Mouse (Mus musculus): ENCODE measurements around the gene Mgst3. TPM values are rescaled to one million over a fixed set of nuclear protein-coding genes. Genes with fewer than 3 reads are reported as not detected.
A peak's percentile ranks its signal among the peaks of the same experiment; 100 is the strongest.

Mgst3 gene
- polyA plus RNA-seq, 1 experiment from 2014 or later: 20.3 TPM

DNA sequence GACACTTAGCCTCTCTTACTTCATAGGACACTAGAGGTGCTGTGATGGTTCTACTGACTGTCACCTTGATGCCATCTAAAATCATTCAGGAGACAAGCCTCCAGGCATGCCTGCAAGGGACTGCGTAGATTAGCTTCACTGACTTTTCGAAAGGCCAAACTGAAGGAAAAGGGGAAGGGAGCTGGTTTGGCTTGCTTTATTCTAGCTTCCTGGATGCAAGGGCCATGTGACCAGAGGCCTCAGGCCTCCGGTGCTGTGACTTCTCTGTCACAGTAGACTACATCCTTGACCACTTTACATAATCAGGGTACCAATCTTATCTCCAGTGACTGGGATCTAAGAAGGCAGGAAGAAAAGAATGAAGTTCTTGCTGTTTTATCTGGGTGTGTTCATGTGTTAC, 57.2 kb downstream of the Mgst3 start:
- H3K27ac ChIP-seq: peak overlapping the region; percentile 90
- H3K79me2 ChIP-seq (ENCODE audit: inconsistent target): no peaks in the 10 kb centered on the region
- H3K4me3 ChIP-seq (ENCODE audit: inconsistent target): no peak overlapping the region
- 18% methylated on average over 3 of the region's 3 CpGs for WGBS (ENCODE audit: missing documents)
- H3K36me3 ChIP-seq (ENCODE audit: inconsistent target): no peaks in the 10 kb centered on the region

GRCm38 (mm10) chr1:167331106-167331505, 62.5 kb downstream of the Mgst3 start:
- WGBS (ENCODE audit: missing documents): 26% methylated on average over 8 of the region's 8 CpGs
- peaks cover 20% of the 10 kb centered on the region; the same call in 1 of the 2 replicates for H3K36me3 ChIP-seq (ENCODE audit: inconsistent target)
- no peaks in the 10 kb centered on the region for H3K79me2 ChIP-seq (ENCODE audit: inconsistent target)
- peak overlapping the region; percentile 89 for H3K27ac ChIP-seq
- H3K4me3 ChIP-seq (ENCODE audit: inconsistent target): no peak overlapping the region; the same call in 1 of the 2 replicates

DNA sequence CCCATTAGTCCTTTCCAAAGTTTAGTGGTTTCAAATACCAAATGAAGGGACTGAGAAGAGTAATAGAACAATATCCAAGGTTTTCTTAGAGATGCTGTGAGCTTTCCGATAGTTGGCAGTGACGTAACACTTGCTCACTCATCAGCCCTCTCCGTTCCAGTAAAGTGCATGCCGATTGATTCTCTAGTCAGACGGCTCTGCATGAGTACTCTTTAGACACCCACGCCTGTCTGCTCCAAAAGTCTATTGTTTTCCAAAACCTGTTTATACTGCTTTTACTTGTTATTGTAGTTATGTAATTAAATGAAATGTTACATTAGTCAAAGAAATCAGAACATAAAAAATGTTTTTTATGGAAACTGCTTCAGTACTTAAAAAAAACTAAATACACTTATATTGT, 64.9 kb downstream of the Mgst3 start:
- Histone ChIP-seq H3K27ac (no peak overlapping the region), H3K36me3 (ENCODE audit: inconsistent target) (peaks cover 31% of the 10 kb centered on the region; the same call in 1 of the 2 replicates)
- 100% methylated on average over 6 of the region's 6 CpGs for WGBS (ENCODE audit: missing documents)

More for the DNA sequence above, 64.9 kb downstream of the Mgst3 start:
- no peak overlapping the region for H3K4me3 ChIP-seq (ENCODE audit: inconsistent target)
- H3K79me2 ChIP-seq (ENCODE audit: inconsistent target): no peaks in the 10 kb centered on the region

Other genes with a start within 250 kb of the Mgst3 start
- 6.9 to 29.5 TPM (median 19.7 TPM) in 3 replicates for gene Uck2, start 108.5 kb downstream of the Mgst3 start, polyA plus RNA-seq (2018)
- gene Tmco1, start 85.5 kb downstream of the Mgst3 start, polyA plus RNA-seq (2018): 107 to 127 TPM (median 115 TPM) in 3 replicates
- 92.1 to 110 TPM (median 93.8 TPM) in 3 replicates for gene Aldh9a1, start 43.9 kb downstream of the Mgst3 start, polyA plus RNA-seq (2018)
- not detected in 3 replicates for gene Lrrc52, start 72.9 kb upstream of the Mgst3 start, polyA plus RNA-seq (2018)
- gene Rxrg, start 204.5 kb upstream of the Mgst3 start, polyA plus RNA-seq (2018): not detected in 3 replicates

Data from macrophage (primary cell).